ENCODE assay signal across 8 mouse cellular contexts in the genomic region with DNA sequence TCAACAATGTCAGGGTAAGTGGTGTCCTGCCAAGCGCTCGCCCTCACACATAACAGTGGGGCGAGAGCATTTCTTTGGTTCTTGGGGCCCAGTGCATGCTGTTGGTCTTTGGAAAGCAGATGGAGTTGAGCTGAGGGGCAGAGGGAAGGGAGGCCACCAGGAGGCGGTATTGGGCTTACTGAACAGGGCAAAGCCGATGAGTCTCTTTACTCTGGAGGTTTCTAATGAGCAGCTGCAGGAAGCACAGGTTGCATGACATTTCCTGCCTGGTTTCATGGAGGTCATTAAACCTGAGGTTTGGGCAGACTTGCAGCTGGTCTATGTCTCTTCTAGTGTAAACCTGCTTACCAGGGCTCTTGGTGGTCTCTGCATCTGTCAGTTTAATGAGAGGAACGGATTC. TPM values are rescaled to one million over a fixed set of nuclear protein-coding genes. Genes with fewer than 3 reads are reported as not detected.
A peak's percentile ranks its signal among the peaks of the same experiment; 100 is the strongest.
DNase-seq lines count a peak whose midpoint lies in the region; ATAC-seq and TF ChIP-seq lines count a peak whose summit lies in the region.

No protein-coding gene starts in this region.

- H3K4me3 ChIP-seq in forebrain, embryonic 11.5 days (ENCODE audit: low read depth, low read length) = no peak overlapping the region
- H3K4me3 ChIP-seq in forebrain, embryonic 13.5 days = no peak overlapping the region
- no peak overlapping the region for H3K4me3 ChIP-seq in cortical plate, adult 2 months (ENCODE audit: insufficient read depth, low read length)
- H3K4me3 ChIP-seq in kidney, embryonic 14.5 days (ENCODE audit: low read length) = no peak overlapping the region

- H3K27me3 ChIP-seq in forebrain, embryonic 11.5 days (ENCODE audit: control insufficient read depth, insufficient read depth, low read length) = no peaks in the 10 kb centered on the region
- no peaks in the 10 kb centered on the region for H3K27me3 ChIP-seq in forebrain, embryonic 13.5 days
- no peaks in the 10 kb centered on the region for H3K27me3 ChIP-seq in kidney, embryonic 14.5 days (ENCODE audit: control insufficient read depth, insufficient read depth, low read length)

- peak; percentile 51 for TF ChIP-seq CTCF in cortical plate, adult 2 months (IDR thresholded peaks at IDR 0.05; ENCODE audit: extremely low read depth, insufficient read depth, low read length)

- TF ChIP-seq POLR2A in cortical plate, adult 2 months (IDR thresholded peaks at IDR 0.05; ENCODE audit: extremely low read depth, insufficient read depth, low read length) = no peak

- H3K4me1 ChIP-seq in forebrain, embryonic 11.5 days (replicated peaks; ENCODE audit: control insufficient read depth, insufficient read depth, low read length) = no peaks in the 10 kb centered on the region
- H3K4me1 ChIP-seq in forebrain, embryonic 13.5 days = no peaks in the 10 kb centered on the region
- no peaks in the 10 kb centered on the region; the same call in 1 of the 2 replicates for H3K4me1 ChIP-seq in cortical plate, adult 2 months (ENCODE audit: control insufficient read depth, insufficient read depth, low read length)
- no peaks in the 10 kb centered on the region for H3K4me1 ChIP-seq in kidney, embryonic 14.5 days (ENCODE audit: control insufficient read depth, insufficient read depth, low read length)

- peak; percentile 81 for DNase-seq in forebrain, embryonic 11.5 days (ENCODE audit: low spot score)
- DNase-seq in right cerebral cortex, postnatal 14 days = peak; percentile 67
- DNase-seq in right cerebral cortex, postnatal 36 days (ENCODE audit: low spot score in 2 of 2) = no peak
- peak; percentile 63 to 72 for DNase-seq in lung, postnatal 4 days
- DNase-seq in thymus, postnatal 10 days (ENCODE audit: low spot score in 2 of 2) = peak; percentile 64 to 83

- H3K9me3 ChIP-seq in forebrain, embryonic 11.5 days (ENCODE audit: control insufficient read depth, low read length) = no peaks in the 10 kb centered on the region
- H3K9me3 ChIP-seq in forebrain, embryonic 13.5 days (replicated peaks) = no peaks in the 10 kb centered on the region
- H3K9me3 ChIP-seq in kidney, embryonic 14.5 days (ENCODE audit: control insufficient read depth, low read length) = no peaks in the 10 kb centered on the region

- H3K36me3 ChIP-seq in forebrain, embryonic 11.5 days (ENCODE audit: control insufficient read depth, insufficient read depth, low read length) = peaks cover 19% of the 10 kb centered on the region; the same call in 1 of the 2 replicates
- peaks cover 96% of the 10 kb centered on the region for H3K36me3 ChIP-seq in forebrain, embryonic 13.5 days (ENCODE audit: poor library complexity, severe bottlenecking)
- H3K36me3 ChIP-seq in kidney, embryonic 14.5 days (ENCODE audit: control insufficient read depth, insufficient read depth, low read length) = peaks cover 84% of the 10 kb centered on the region

- WGBS in forebrain, embryonic 11.5 days = 74% methylated on average over 6 of the region's 6 CpGs
- 81% methylated on average over 6 of the region's 6 CpGs for WGBS in forebrain, embryonic 13.5 days
- 74% methylated on average over 6 of the region's 6 CpGs for WGBS in kidney, embryonic 14.5 days

- no peak for ATAC-seq in forebrain, embryonic 11.5 days (replicated peaks; ENCODE audit: low FRiP score)
- no peak for ATAC-seq in forebrain, embryonic 13.5 days
- ATAC-seq in kidney, embryonic 14.5 days (ENCODE audit: low FRiP score, low TSS enrichment) = peak; percentile 44; the same call in 1 of the 2 replicates

- no peak overlapping the region for H3K4me2 ChIP-seq in forebrain, embryonic 11.5 days (ENCODE audit: low read depth, low read length, severe bottlenecking)
- H3K4me2 ChIP-seq in forebrain, embryonic 13.5 days = no peak overlapping the region
- H3K4me2 ChIP-seq in kidney, embryonic 14.5 days (replicated peaks; ENCODE audit: low read depth, low read length) = no peak overlapping the region

- H3K9ac ChIP-seq in forebrain, embryonic 11.5 days (ENCODE audit: low read length) = no peak overlapping the region
- no peak overlapping the region for H3K9ac ChIP-seq in forebrain, embryonic 13.5 days
- no peak overlapping the region for H3K9ac ChIP-seq in kidney, embryonic 14.5 days (ENCODE audit: low read depth, low read length)

- H3K27ac ChIP-seq in forebrain, embryonic 11.5 days (ENCODE audit: low read depth, low read length) = no peak overlapping the region
- no peak overlapping the region for H3K27ac ChIP-seq in forebrain, embryonic 13.5 days
- no peak overlapping the region for H3K27ac ChIP-seq in cortical plate, adult 2 months (ENCODE audit: insufficient read depth, low read length)
- H3K27ac ChIP-seq in kidney, embryonic 14.5 days (ENCODE audit: low read depth, low read length) = no peak overlapping the region

RNA-seq across cellular contexts. Expression of gene Naxd, which starts 9.5 kb away (rescaled TPM):
- polyA plus RNA-seq in forebrain, embryonic 11.5 days (2014; fragmentation: Nextera tagmentation; extraction: Ambion mirVana) = 99.2 and 110 TPM in 2 replicates
- 152 and 158 TPM in 2 replicates for polyA plus RNA-seq in forebrain, embryonic 13.5 days (2015; fragmentation: Nextera tagmentation; extraction: Ambion mirVana)
- 96.5 and 98.5 TPM in 2 replicates for polyA plus RNA-seq in cortical plate, adult 2 months (2012; rRNA removed)
- polyA plus RNA-seq in kidney, embryonic 14.5 days (2014; fragmentation: Nextera tagmentation; extraction: Ambion mirVana) = 116 TPM in 2 replicates

RNA-seq across cellular contexts. Expression of gene Rab20, which starts 28.3 kb away (rescaled TPM):
- 0.53 and 0.75 TPM in 2 replicates for polyA plus RNA-seq in forebrain, embryonic 11.5 days (2014; fragmentation: Nextera tagmentation; extraction: Ambion mirVana)
- polyA plus RNA-seq in forebrain, embryonic 13.5 days (2015; fragmentation: Nextera tagmentation; extraction: Ambion mirVana) = 0.34 and 0.69 TPM in 2 replicates
- 0.98 and 1.2 TPM in 2 replicates for polyA plus RNA-seq in cortical plate, adult 2 months (2012; rRNA removed)
- 19.5 TPM in 2 replicates for polyA plus RNA-seq in kidney, embryonic 14.5 days (2014; fragmentation: Nextera tagmentation; extraction: Ambion mirVana)

RNA-seq across cellular contexts. Expression of gene Cars2, which starts 43.8 kb away (rescaled TPM):
- polyA plus RNA-seq in forebrain, embryonic 11.5 days (2014; fragmentation: Nextera tagmentation; extraction: Ambion mirVana) = 19.9 and 21.6 TPM in 2 replicates
- 22.6 and 23.9 TPM in 2 replicates for polyA plus RNA-seq in forebrain, embryonic 13.5 days (2015; fragmentation: Nextera tagmentation; extraction: Ambion mirVana)
- polyA plus RNA-seq in cortical plate, adult 2 months (2012; rRNA removed) = 25.9 and 27.4 TPM in 2 replicates
- 22.8 and 23.8 TPM in 2 replicates for polyA plus RNA-seq in kidney, embryonic 14.5 days (2014; fragmentation: Nextera tagmentation; extraction: Ambion mirVana)

RNA-seq across cellular contexts. Expression of gene Ing1, which starts 48.6 kb away (rescaled TPM):
- 42.9 and 46.8 TPM in 2 replicates for polyA plus RNA-seq in forebrain, embryonic 11.5 days (2014; fragmentation: Nextera tagmentation; extraction: Ambion mirVana)
- polyA plus RNA-seq in forebrain, embryonic 13.5 days (2015; fragmentation: Nextera tagmentation; extraction: Ambion mirVana) = 43.5 and 47.3 TPM in 2 replicates
- 45.5 and 52.9 TPM in 2 replicates for polyA plus RNA-seq in cortical plate, adult 2 months (2012; rRNA removed)
- 35.7 and 40.7 TPM in 2 replicates for polyA plus RNA-seq in kidney, embryonic 14.5 days (2014; fragmentation: Nextera tagmentation; extraction: Ambion mirVana)

Comparison
In these comparisons a context has a peak if more than half of its experiments do, and no peak if none do; other contexts are left out.
1. DNase-seq: peak in forebrain, embryonic 11.5 days (single experiment), right cerebral cortex, postnatal 14 days (single experiment), lung, postnatal 4 days (2 of 2) and thymus, postnatal 10 days (2 of 2); none in right cerebral cortex, postnatal 36 days (0 of 2).